Mouse (Mus musculus) cerebellum, adult 2 months (tissue): ENCODE results near the gene Dut. TPM values are rescaled to one million over a fixed set of nuclear protein-coding genes. Genes with fewer than 3 reads are reported as not detected.
A peak's percentile ranks its signal among the peaks of the same experiment; 100 is the strongest.

Experiments
- DNase-seq, 2 experiments: peaks; one replicate each; pipeline ENCODE4 v3.0.0; 2021
- H3K27ac ChIP-seq: fragments of 200-500 bp; 2 replicates; pipeline ENCODE4 v1.5.1; 2012; ENCODE audit warnings: low read length, control low read depth, inconsistent platforms; ENCODE audit not compliant: insufficient read depth
- H3K27me3 ChIP-seq: fragments of 200-500 bp; 2 replicates; pipeline ENCODE4 v1.6.1; 2012; ENCODE audit warnings: inconsistent platforms, mild to moderate bottlenecking, low read length, moderate library complexity; ENCODE audit not compliant: control insufficient read depth, insufficient read depth
- H3K4me1 ChIP-seq: fragments of 200-500 bp; 2 replicates; pipeline ENCODE4 v1.6.1; 2011; ENCODE audit warnings: low read length; ENCODE audit not compliant: control insufficient read depth, insufficient read depth
- H3K4me3 ChIP-seq: fragments of 200-500 bp; replicated peaks from 2 replicates; pipeline ENCODE3; 2011; ENCODE audit warnings: mild to moderate bottlenecking, low read depth, low read length, control low read depth; ENCODE audit not compliant: insufficient read depth
- CTCF ChIP-seq: fragments of 200-500 bp; IDR thresholded peaks from 2 replicates; pipeline ENCODE4 v1.5.1; 2011; ENCODE audit warnings: low read depth, mild to moderate bottlenecking, control low read depth, low read length, moderate library complexity, borderline replicate concordance; ENCODE audit not compliant: insufficient read depth
- POLR2A ChIP-seq: fragments of 200-500 bp; IDR thresholded peaks from 2 replicates; pipeline ENCODE4 v1.6.1; 2011; ENCODE audit warnings: low read length, control low read depth, borderline replicate concordance; ENCODE audit not compliant: insufficient read depth
- WGBS: fragments of 180-500 bp; shearing (Covaris S2); methylation state at CpG from one replicate; pipeline ENCODE4 v1.1.7; 2018; 5-methylcytosine and 5-hydroxymethylcytosine counted together
- polyA plus RNA-seq: library from polyadenylated mRNA; depleted of rRNA; stranded (reverse); fragments of >200 nt; gene quantifications from 2 replicates; pipeline ENCODE4 v1.2.3, GENCODE M21; 2012

Dut gene
- polyA plus RNA-seq, 1 experiment, result 44.8 TPM

DNA sequence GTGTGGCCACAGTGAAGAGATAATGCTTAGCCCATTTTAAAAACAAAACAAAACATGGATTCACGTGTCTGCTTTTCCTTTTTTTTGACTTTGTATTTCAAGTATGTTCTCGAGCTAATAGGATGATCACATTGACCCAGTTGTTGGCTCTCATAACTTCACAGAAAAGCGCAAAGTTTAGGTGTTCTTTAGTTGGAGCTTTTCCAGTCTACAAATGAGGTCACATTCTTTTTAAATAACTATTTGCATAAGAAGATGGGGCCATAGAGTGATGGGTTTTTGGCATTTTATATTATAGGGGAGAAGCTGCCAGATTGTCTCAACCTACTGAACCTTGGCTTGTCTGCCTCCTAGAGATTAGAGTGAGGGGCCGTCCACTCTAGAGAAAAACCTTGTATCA lies 2.3 kb downstream of the Dut start:
- TF ChIP-seq CTCF (no peak), POLR2A (no peak)
- Histone ChIP-seq H3K27me3 (no peaks in the 10 kb centered on the region), H3K27ac (no peak overlapping the region), H3K4me1 (peaks cover 3% of the 10 kb centered on the region; the same call in 1 of the 2 replicates), H3K4me3 (no peak overlapping the region)
- WGBS, result 73% methylated on average over 4 of the region's 4 CpGs
- no peak for DNase-seq

DNA sequence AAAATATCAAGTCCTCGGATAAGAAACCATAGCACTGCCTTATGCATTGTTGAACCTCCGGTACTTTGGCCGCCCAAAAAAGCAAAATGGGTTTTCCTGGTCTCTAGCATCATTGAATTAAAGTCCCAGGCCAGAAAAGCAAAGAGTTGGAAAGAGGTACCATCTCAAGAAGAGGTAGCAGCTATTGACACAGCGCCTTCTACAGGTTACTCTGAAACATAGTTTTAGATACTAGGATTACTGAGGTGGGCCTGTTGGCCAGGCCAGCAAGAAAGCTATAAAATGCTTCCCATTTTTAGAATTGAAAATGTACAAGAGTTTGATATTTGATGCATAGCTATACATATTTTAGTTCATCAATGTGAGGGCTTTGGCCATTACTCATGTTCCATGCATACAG lies 2.9 kb downstream of the Dut start:
- H3K4me1 ChIP-seq, result peaks cover 3% of the 10 kb centered on the region; the same call in 1 of the 2 replicates

DNA sequence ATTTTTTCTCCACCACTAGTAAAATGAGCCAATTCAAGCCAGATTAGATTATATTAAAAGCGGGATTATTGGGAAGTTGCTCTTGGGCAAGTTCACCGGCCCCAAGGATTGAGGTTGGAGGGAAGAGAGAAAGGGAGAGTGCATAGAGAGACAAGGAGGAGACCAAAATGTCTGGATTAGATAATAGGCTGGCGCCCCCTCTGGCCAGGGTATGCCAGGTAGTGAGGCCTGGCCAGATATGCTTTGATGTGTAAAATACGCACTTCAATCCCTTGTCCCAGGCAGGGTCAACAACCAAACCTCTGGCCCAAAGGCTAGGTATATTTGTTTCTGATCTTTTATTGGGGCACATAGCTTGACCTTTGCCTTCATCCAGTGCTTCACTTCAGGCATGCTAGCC lies 4.8 kb downstream of the Dut start:
- no peak for DNase-seq
- no peak overlapping the region for H3K4me3 ChIP-seq
- no peaks in the 10 kb centered on the region; the same call in 1 of the 2 replicates for H3K4me1 ChIP-seq
- TF ChIP-seq POLR2A (no peak), CTCF (0 out of 2 replicates have a peak, but pooled peaks have one; percentile 7)
- H3K27me3 ChIP-seq, result no peaks in the 10 kb centered on the region
- H3K27ac ChIP-seq, result no peak overlapping the region
- WGBS, result 89% methylated on average over 4 of the region's 4 CpGs

More for the DNA sequence above, 2.9 kb downstream of the Dut start:
- Histone ChIP-seq H3K27me3 (no peaks in the 10 kb centered on the region), H3K27ac (no peak overlapping the region), H3K4me3 (no peak overlapping the region)
- 94% methylated on average over 4 of the region's 4 CpGs for WGBS
- TF ChIP-seq CTCF, result no peak
- TF ChIP-seq POLR2A, result no peak
- no peak for DNase-seq

DNA sequence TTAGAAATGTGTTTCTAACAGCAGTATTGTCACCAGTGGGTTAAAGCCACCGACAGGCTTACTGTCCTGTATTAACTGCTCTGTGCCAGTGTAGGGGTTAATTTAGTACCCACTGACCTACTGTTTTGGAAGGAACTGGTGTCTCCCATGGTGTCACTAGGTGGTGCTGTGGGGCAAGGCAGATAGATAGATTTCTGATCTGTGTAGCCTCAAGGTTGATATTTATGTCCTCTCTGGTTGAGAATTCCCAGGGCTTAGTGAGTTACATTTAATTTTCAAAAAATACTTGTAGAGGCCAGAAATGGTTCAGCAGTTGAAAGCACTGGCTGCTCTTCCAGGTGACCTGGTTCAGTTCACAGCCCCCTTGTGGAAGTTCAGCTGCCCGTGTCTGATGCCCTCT lies 5.3 kb downstream of the Dut start:
- no peak overlapping the region for H3K4me3 ChIP-seq
- H3K27me3 ChIP-seq, result no peaks in the 10 kb centered on the region
- TF ChIP-seq CTCF, result peak; percentile 72; the same call in 1 of the 2 replicates
- no peak for TF ChIP-seq POLR2A
- H3K4me1 ChIP-seq, result no peaks in the 10 kb centered on the region; the same call in 1 of the 2 replicates
- peak; percentile 39 to 46 for DNase-seq
- 57% methylated on average over 2 of the region's 2 CpGs for WGBS
- H3K27ac ChIP-seq, result no peak overlapping the region

DNA sequence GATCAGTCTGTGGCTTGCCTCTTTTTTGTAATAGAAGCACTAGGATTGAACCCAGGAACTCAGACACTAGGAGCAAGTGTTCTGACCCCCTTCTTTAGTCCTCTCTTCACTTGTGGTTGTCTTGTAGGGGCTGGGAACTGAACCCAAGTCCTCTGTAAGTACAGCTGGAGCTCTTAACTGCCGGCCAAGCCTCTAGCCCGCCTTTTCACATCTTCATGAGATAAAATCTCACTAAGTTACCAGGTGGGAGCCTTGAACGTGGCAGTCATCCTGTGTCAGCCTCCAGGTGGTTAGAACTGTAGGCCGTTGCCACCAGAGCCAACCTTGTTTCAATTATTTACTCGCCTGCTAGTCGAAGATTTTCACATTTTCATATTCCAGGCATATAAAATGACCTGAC lies 6.7 kb downstream of the Dut start:
- no peak for DNase-seq
- Histone ChIP-seq H3K27me3 (no peaks in the 10 kb centered on the region), H3K4me3 (no peak overlapping the region), H3K4me1 (no peaks in the 10 kb centered on the region; the same call in 1 of the 2 replicates), H3K27ac (no peak overlapping the region)
- 94% methylated on average over 6 of the region's 6 CpGs for WGBS
- TF ChIP-seq CTCF, result no peak
- no peak for TF ChIP-seq POLR2A

DNA sequence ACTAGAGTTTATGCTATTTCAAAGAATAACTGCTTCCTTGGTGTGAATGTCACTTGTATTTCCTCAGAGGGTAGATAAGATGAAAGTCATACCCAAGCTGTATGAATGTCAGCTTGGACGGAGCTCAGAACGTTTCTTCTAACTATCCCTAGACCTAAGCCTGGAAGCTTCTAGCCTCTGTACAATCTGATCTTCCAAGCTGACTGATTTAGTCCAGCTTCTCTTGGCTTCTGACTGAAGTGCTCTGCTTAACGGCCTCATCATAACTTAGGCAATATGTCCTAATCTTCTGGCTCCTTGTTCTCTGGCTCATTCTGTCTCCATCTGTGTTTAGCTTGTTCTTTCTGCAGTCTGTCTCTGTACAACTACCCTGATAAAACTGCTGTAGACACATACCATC lies 7.6 kb downstream of the Dut start:
- TF ChIP-seq CTCF (no peak), POLR2A (no peak)
- no peaks in the 10 kb centered on the region for H3K4me1 ChIP-seq
- H3K27me3 ChIP-seq, result no peaks in the 10 kb centered on the region
- no peak overlapping the region for H3K4me3 ChIP-seq
- no peak for DNase-seq
- no peak overlapping the region for H3K27ac ChIP-seq
- WGBS, result 95% methylated on average over 3 of the region's 3 CpGs

DNA sequence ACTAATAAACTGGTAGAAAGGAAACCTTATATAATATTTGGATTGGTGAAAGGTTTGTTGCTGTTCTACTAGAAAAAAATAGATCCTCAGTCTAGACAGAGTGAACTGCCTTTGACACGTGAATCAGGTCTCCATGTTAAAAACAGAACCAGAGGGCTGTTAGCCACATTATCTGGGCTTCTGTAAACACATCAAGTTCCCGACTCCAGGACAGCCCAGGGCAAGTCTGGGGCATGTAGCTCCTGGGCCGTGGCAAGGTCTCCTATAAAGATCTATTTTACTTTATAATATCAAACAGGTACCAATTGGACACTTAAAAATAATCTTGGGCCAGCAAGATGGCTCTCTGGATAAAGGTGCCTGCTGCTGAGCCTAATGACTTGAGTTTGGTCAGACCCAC lies 8.9 kb downstream of the Dut start:
- Histone ChIP-seq H3K27me3 (no peaks in the 10 kb centered on the region), H3K4me3 (no peak overlapping the region), H3K27ac (no peak overlapping the region), H3K4me1 (no peaks in the 10 kb centered on the region)
- no peak for DNase-seq
- TF ChIP-seq POLR2A (no peak), CTCF (no peak)
- WGBS, result 88% methylated on average over 3 of the region's 3 CpGs

DNA sequence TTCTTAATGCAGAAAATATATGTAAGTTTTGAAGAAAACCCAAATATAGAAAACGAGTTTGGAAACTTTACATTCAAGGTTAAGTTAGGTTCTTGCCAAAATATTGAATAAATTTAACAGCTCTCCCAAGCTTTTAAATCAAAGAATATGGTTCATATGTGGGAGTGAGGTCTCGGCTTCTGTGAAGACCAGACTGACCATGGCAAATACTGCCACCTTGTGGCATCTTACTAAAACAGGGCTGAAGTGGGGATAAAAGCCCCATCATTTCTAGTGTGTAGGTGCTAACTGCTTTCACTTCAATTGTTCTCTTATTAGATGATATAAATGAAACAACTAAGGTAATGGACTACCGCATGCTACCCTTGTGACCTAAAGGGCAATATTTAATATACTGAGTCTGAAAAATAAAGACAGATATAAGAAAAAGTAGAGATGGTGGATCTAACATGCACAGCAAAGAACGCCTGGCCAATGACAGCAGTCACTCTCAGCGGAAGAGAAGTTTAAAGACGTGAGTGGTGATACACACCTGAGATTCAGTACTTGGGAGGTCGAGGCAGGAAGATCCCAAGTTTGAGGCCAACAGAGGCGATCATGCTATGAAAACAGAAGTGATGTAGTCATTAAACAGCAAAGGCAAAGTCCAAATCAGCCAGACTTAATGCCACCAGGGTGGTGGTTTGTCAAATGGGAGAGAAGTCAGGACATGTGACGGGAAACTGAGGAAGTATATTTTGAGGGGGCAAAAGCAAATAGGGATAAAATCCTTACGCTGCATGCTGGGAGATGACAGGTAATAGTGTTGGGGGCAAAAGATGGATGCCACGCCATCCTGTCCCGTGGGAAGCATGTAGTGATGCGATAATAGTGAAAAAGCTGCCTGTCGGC lies 12.5 kb downstream of the Dut start:
- whole genome bisulfite sequencing, result 83% methylated on average over 14 of the region's 14 CpGs
- Histone ChIP-seq H3K4me1 (no peaks in the 10 kb centered on the region), H3K27ac (no peak overlapping the region), H3K4me3 (no peak overlapping the region), H3K27me3 (no peaks in the 10 kb centered on the region)
- TF ChIP-seq POLR2A, result no peak
- TF ChIP-seq CTCF, result peak; percentile 37; the same call in 1 of the 2 replicates
- peak in 1 of 2 experiments; percentile 16 for DNase-seq
